Mouse (Mus musculus) liver, postnatal 0 days (tissue): ENCODE data around the gene Fn1.

Experiments used
- CTCF ChIP-seq: sonication (generic); IDR thresholded peaks from 2 replicates; pipeline ENCODE4 v1.5.1; 2016; ENCODE audit warnings: antibody characterized with exemption, low read depth
- EP300 ChIP-seq: IDR thresholded peaks from 2 replicates; pipeline ENCODE4 v1.6.1; 2016; ENCODE audit warnings: antibody characterized with exemption, low read depth, mild to moderate bottlenecking

DNA sequence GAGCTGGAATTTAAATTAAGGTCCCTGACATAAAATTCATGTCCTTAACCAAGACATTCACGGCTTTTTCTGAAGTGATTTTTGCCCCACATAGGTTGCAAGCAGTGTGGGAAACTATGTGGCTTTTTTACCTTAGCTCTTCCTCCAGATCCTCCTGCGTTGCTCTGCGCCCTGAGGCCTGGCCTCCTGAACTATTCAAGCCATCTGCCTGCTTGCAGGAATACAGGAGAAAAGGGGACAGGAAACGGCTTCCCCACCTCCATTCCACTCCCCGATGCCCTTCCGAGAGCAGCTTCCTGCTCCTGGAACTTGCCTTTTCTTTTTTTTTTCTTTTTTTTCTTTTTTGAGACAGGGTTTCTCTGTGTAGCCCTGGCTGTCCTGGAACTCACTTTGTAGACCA, 5.6 kb upstream of the Fn1 start:
- no peak for TF ChIP-seq CTCF
- TF ChIP-seq EP300: no peak
